ENCODE assay signal across 8 mouse cellular contexts in genomic region chr6:87810713-87811669, GRCm38 (mm10). TPM values are rescaled to one million over a fixed set of nuclear protein-coding genes. Genes with fewer than 3 reads are reported as not detected.
A peak's percentile ranks its signal among the peaks of the same experiment; 100 is the strongest.
DNase-seq lines count a peak whose midpoint lies in the region; ATAC-seq and TF ChIP-seq lines count a peak whose summit lies in the region.

No protein-coding gene starts in this region.

- no peaks in the 10 kb centered on the region for H3K27me3 ChIP-seq in embryonic facial prominence, embryonic 12.5 days
- H3K27me3 ChIP-seq in heart, adult 2 months (ENCODE audit: control insufficient read depth, insufficient read depth, low read length) = no peaks in the 10 kb centered on the region
- no peaks in the 10 kb centered on the region for H3K27me3 ChIP-seq in limb, embryonic 15.5 days
- H3K27me3 ChIP-seq in midbrain, embryonic 16.5 days (ENCODE audit: control insufficient read depth, insufficient read depth, low read depth, low read length) = no peaks in the 10 kb centered on the region

- WGBS in embryonic facial prominence, embryonic 12.5 days = under 1% methylated on average over 71 of the region's 77 CpGs
- under 1% methylated on average over 77 of the region's 77 CpGs for WGBS in heart, adult 2 months
- under 1% methylated on average over 77 of the region's 77 CpGs for WGBS in limb, embryonic 15.5 days
- 1% methylated on average over 73 of the region's 77 CpGs for WGBS in midbrain, embryonic 16.5 days

- peaks cover 3% of the 10 kb centered on the region for H3K79me2 ChIP-seq in heart, adult 2 months (replicated peaks; ENCODE audit: control insufficient read depth, insufficient read depth, low read length)

- H3K9me3 ChIP-seq in embryonic facial prominence, embryonic 12.5 days = no peaks in the 10 kb centered on the region
- no peaks in the 10 kb centered on the region for H3K9me3 ChIP-seq in limb, embryonic 15.5 days
- no peaks in the 10 kb centered on the region for H3K9me3 ChIP-seq in midbrain, embryonic 16.5 days (replicated peaks; ENCODE audit: control insufficient read depth, low read length, poor library complexity, severe bottlenecking)

- peak; percentile 68; the same call in 1 of the 2 replicates for TF ChIP-seq POLR2A in heart, adult 2 months (IDR thresholded peaks at IDR 0.05; ENCODE audit: insufficient read depth, low read depth, low read length)

- peak overlapping the region; percentile 93 for H3K4me2 ChIP-seq in embryonic facial prominence, embryonic 12.5 days (replicated peaks)
- H3K4me2 ChIP-seq in limb, embryonic 15.5 days = peak overlapping the region; percentile 90
- peak overlapping the region; percentile 93 for H3K4me2 ChIP-seq in midbrain, embryonic 16.5 days (ENCODE audit: low read length)

- TF ChIP-seq EP300 in heart, adult 2 months (IDR thresholded peaks at IDR 0.05; ENCODE audit: insufficient read depth, low read depth, low read length) = 0 out of 2 replicates have a peak, but pooled peaks have one; percentile 9

- intact Hi-C loops in heart, adult 2 months (cut with DNase I) = loop anchor here (1.0 to 5.0 kb wide), 4 partner anchors 27 to 1091 kb away; partner anchors contain the start of genes Cnbp, Isy1 and Tpra1

- H3K4me1 ChIP-seq in embryonic facial prominence, embryonic 12.5 days = peaks cover 9% of the 10 kb centered on the region; the same call in 1 of the 2 replicates
- peaks cover 8% of the 10 kb centered on the region for H3K4me1 ChIP-seq in heart, adult 2 months (ENCODE audit: control insufficient read depth, insufficient read depth, low read length)
- peaks cover 25% of the 10 kb centered on the region for H3K4me1 ChIP-seq in limb, embryonic 15.5 days
- H3K4me1 ChIP-seq in midbrain, embryonic 16.5 days (ENCODE audit: control insufficient read depth, insufficient read depth, low read length) = peaks cover 13% of the 10 kb centered on the region

- peak overlapping the region; percentile 77 for H3K9ac ChIP-seq in embryonic facial prominence, embryonic 12.5 days
- H3K9ac ChIP-seq in heart, adult 2 months (ENCODE audit: low read depth, low read length) = peak overlapping the region; percentile 73
- H3K9ac ChIP-seq in limb, embryonic 15.5 days = peak overlapping the region; percentile 76
- peak overlapping the region; percentile 82 for H3K9ac ChIP-seq in midbrain, embryonic 16.5 days (ENCODE audit: low read depth, low read length)

- no peak for TF ChIP-seq CTCF in heart, adult 2 months (IDR thresholded peaks at IDR 0.05)

- ATAC-seq in cerebellum, adult (ENCODE audit: insufficient number of reproducible peaks, low FRiP score, low TSS enrichment) = peak; percentile 1; the same call in 1 of the 2 replicates
- peak; percentile 47; the same call in 1 of the 2 replicates for ATAC-seq in embryonic facial prominence, embryonic 12.5 days (ENCODE audit: insufficient number of reproducible peaks, insufficient read depth, low FRiP score, low TSS enrichment)
- ATAC-seq in limb, embryonic 15.5 days (ENCODE audit: insufficient number of reproducible peaks, low FRiP score, low TSS enrichment, low read depth) = peak; percentile 59
- peak; percentile 69 for ATAC-seq in midbrain, embryonic 16.5 days

- H3K36me3 ChIP-seq in embryonic facial prominence, embryonic 12.5 days = peaks cover 14% of the 10 kb centered on the region
- no peaks in the 10 kb centered on the region for H3K36me3 ChIP-seq in heart, adult 2 months (ENCODE audit: control insufficient read depth, insufficient read depth, low read length)
- H3K36me3 ChIP-seq in limb, embryonic 15.5 days = peaks cover 8% of the 10 kb centered on the region; the same call in 1 of the 2 replicates
- H3K36me3 ChIP-seq in midbrain, embryonic 16.5 days (ENCODE audit: control insufficient read depth, insufficient read depth, low read length) = no peaks in the 10 kb centered on the region

- peak overlapping the region; percentile 67 for H3K27ac ChIP-seq in embryonic facial prominence, embryonic 12.5 days
- peak overlapping the region; percentile 84 for H3K27ac ChIP-seq in heart, adult 2 months
- H3K27ac ChIP-seq in limb, embryonic 15.5 days = peak overlapping the region; percentile 85
- peak overlapping the region; percentile 61 for H3K27ac ChIP-seq in midbrain, embryonic 16.5 days (ENCODE audit: low read length)

- peak overlapping the region; percentile 74 for H3K4me3 ChIP-seq in embryonic facial prominence, embryonic 12.5 days
- peak overlapping the region; percentile 97 for H3K4me3 ChIP-seq in heart, adult 2 months
- H3K4me3 ChIP-seq in limb, embryonic 15.5 days = peak overlapping the region; percentile 81
- H3K4me3 ChIP-seq in midbrain, embryonic 16.5 days (ENCODE audit: low read depth, low read length) = peak overlapping the region; percentile 72

- no peak for DNase-seq in cerebellum, postnatal 25 days
- DNase-seq in heart, adult 2 months = peak; percentile 83 to 87
- peak; percentile 80 for DNase-seq in kidney, adult 18-20 months
- DNase-seq in spleen, postnatal 10 days (ENCODE audit: low spot score in 2 of 2) = peak; percentile 79

RNA-seq across cellular contexts. Expression of gene Rab43, which starts 1.0 kb away (rescaled TPM):
- polyA plus RNA-seq in embryonic facial prominence, embryonic 12.5 days (2016; fragmentation: Nextera tagmentation; extraction: Ambion mirVana) = 10.8 and 12.0 TPM in 2 replicates
- 10 to 100 TPM; 11.1 to 11.6 TPM for total RNA-seq in heart, adult 2 months (2021)
- polyA plus RNA-seq in heart, adult 2 months (2012; rRNA removed) = 12.2 and 17.6 TPM in 2 replicates
- polyA plus RNA-seq in limb, embryonic 15.5 days (2015; fragmentation: Nextera tagmentation; extraction: Ambion mirVana) = 11.9 and 12.5 TPM in 2 replicates
- 9.7 and 11.0 TPM in 2 replicates for polyA plus RNA-seq in midbrain, embryonic 16.5 days (2015; fragmentation: Nextera tagmentation; extraction: Ambion mirVana)

RNA-seq across cellular contexts. Expression of gene Gm45140, which starts 24.6 kb away (rescaled TPM):
- 3.9 and 4.2 TPM in 2 replicates for polyA plus RNA-seq in embryonic facial prominence, embryonic 12.5 days (2016; fragmentation: Nextera tagmentation; extraction: Ambion mirVana)
- 1 to 10 TPM in 1 of 2 experiments, under 1 TPM in 1; 0.23 to 1.4 TPM for total RNA-seq in heart, adult 2 months (2021)
- 0.16 and 0.79 TPM in 2 replicates for polyA plus RNA-seq in heart, adult 2 months (2012; rRNA removed)
- 3.0 and 5.1 TPM in 2 replicates for polyA plus RNA-seq in limb, embryonic 15.5 days (2015; fragmentation: Nextera tagmentation; extraction: Ambion mirVana)
- 2.5 and 4.0 TPM in 2 replicates for polyA plus RNA-seq in midbrain, embryonic 16.5 days (2015; fragmentation: Nextera tagmentation; extraction: Ambion mirVana)

RNA-seq across cellular contexts. Expression of gene Isy1, which starts 27.6 kb away (rescaled TPM):
- polyA plus RNA-seq in embryonic facial prominence, embryonic 12.5 days (2016; fragmentation: Nextera tagmentation; extraction: Ambion mirVana) = 55.1 and 60.5 TPM in 2 replicates
- 10 to 100 TPM; 22.3 to 22.8 TPM for total RNA-seq in heart, adult 2 months (2021)
- polyA plus RNA-seq in heart, adult 2 months (2012; rRNA removed) = 7.3 and 15.1 TPM in 2 replicates
- 36.4 and 45.6 TPM in 2 replicates for polyA plus RNA-seq in limb, embryonic 15.5 days (2015; fragmentation: Nextera tagmentation; extraction: Ambion mirVana)
- polyA plus RNA-seq in midbrain, embryonic 16.5 days (2015; fragmentation: Nextera tagmentation; extraction: Ambion mirVana) = 26.2 and 27.5 TPM in 2 replicates

RNA-seq across cellular contexts. Expression of gene Gp9, which starts 33.1 kb away (rescaled TPM):
- polyA plus RNA-seq in embryonic facial prominence, embryonic 12.5 days (2016; fragmentation: Nextera tagmentation; extraction: Ambion mirVana) = 2.7 and 3.1 TPM in 2 replicates
- 1 to 10 TPM in 1 of 2 experiments, under 1 TPM in 1; 0.94 to 5.8 TPM for total RNA-seq in heart, adult 2 months (2021)
- 2.6 and 9.9 TPM in 2 replicates for polyA plus RNA-seq in heart, adult 2 months (2012; rRNA removed)
- 0.97 and 1.3 TPM in 2 replicates for polyA plus RNA-seq in limb, embryonic 15.5 days (2015; fragmentation: Nextera tagmentation; extraction: Ambion mirVana)
- polyA plus RNA-seq in midbrain, embryonic 16.5 days (2015; fragmentation: Nextera tagmentation; extraction: Ambion mirVana) = 0.50 and 0.66 TPM in 2 replicates

RNA-seq across cellular contexts. Expression of gene Cnbp, which starts 39.9 kb away (rescaled TPM):
- 1,060 and 1,087 TPM in 2 replicates for polyA plus RNA-seq in embryonic facial prominence, embryonic 12.5 days (2016; fragmentation: Nextera tagmentation; extraction: Ambion mirVana)
- total RNA-seq in heart, adult 2 months (2021) = 100 to 1,000 TPM; 303 to 355 TPM
- 201 and 451 TPM in 2 replicates for polyA plus RNA-seq in heart, adult 2 months (2012; rRNA removed)
- polyA plus RNA-seq in limb, embryonic 15.5 days (2015; fragmentation: Nextera tagmentation; extraction: Ambion mirVana) = 1,091 and 1,093 TPM in 2 replicates
- 484 and 498 TPM in 2 replicates for polyA plus RNA-seq in midbrain, embryonic 16.5 days (2015; fragmentation: Nextera tagmentation; extraction: Ambion mirVana)

Comparison
In these comparisons a context has a peak if more than half of its experiments do, and no peak if none do; other contexts are left out.
1. ATAC-seq: peak in every context shown above with its lines; median percentile 69 in midbrain, embryonic 16.5 days; 59 in limb, embryonic 15.5 days; 47 in embryonic facial prominence, embryonic 12.5 days; 1 in cerebellum, adult.
2. DNase-seq: peak in heart, adult 2 months (2 of 2), kidney, adult 18-20 months (single experiment) and spleen, postnatal 10 days (2 of 2); none in cerebellum, postnatal 25 days (0 of 2).
3. Peak in every context shown above with its lines, with median percentiles within 50 percentile points of each other: H3K27ac ChIP-seq, H3K4me2 ChIP-seq, H3K4me3 ChIP-seq and H3K9ac ChIP-seq.